Mouse (Mus musculus) cortical plate, adult 2 months (tissue): ENCODE measurements around the gene Prepl. TPM values are rescaled to one million over a fixed set of nuclear protein-coding genes. Genes with fewer than 3 reads are reported as not detected.

Experiments
- H3K27ac ChIP-seq: fragments of 200-500 bp; 2 replicates; pipeline ENCODE4 v1.5.1; 2012; ENCODE audit warnings: low read length, control low read depth, inconsistent platforms; ENCODE audit not compliant: insufficient read depth
- H3K4me1 ChIP-seq: fragments of 200-500 bp; 2 replicates; pipeline ENCODE4 v1.6.1; 2011; ENCODE audit warnings: low read length; ENCODE audit not compliant: control insufficient read depth, insufficient read depth
- H3K4me3 ChIP-seq: fragments of 200-500 bp; 2 replicates; pipeline ENCODE4 v1.5.1; 2011; ENCODE audit warnings: mild to moderate bottlenecking, low read length, control low read depth; ENCODE audit not compliant: insufficient read depth
- CTCF ChIP-seq: fragments of 200-500 bp; IDR thresholded peaks from 2 replicates; pipeline ENCODE4 v1.5.1; 2011; ENCODE audit warnings: mild to moderate bottlenecking, control low read depth, low read length; ENCODE audit not compliant: insufficient read depth; ENCODE audit errors: extremely low read depth
- POLR2A ChIP-seq: fragments of 200-500 bp; IDR thresholded peaks from 2 replicates; pipeline ENCODE4 v1.6.1; 2011; ENCODE audit warnings: mild to moderate bottlenecking, low read length, control low read depth; ENCODE audit not compliant: insufficient read depth; ENCODE audit errors: extremely low read depth
- polyA plus RNA-seq: library from polyadenylated mRNA; depleted of rRNA; stranded (reverse); fragments of >200 nt; gene quantifications from 2 replicates; pipeline ENCODE4 v1.2.3, GENCODE M21; 2012

Prepl gene
- polyA plus RNA-seq, 1 experiment = 259 TPM

DNA sequence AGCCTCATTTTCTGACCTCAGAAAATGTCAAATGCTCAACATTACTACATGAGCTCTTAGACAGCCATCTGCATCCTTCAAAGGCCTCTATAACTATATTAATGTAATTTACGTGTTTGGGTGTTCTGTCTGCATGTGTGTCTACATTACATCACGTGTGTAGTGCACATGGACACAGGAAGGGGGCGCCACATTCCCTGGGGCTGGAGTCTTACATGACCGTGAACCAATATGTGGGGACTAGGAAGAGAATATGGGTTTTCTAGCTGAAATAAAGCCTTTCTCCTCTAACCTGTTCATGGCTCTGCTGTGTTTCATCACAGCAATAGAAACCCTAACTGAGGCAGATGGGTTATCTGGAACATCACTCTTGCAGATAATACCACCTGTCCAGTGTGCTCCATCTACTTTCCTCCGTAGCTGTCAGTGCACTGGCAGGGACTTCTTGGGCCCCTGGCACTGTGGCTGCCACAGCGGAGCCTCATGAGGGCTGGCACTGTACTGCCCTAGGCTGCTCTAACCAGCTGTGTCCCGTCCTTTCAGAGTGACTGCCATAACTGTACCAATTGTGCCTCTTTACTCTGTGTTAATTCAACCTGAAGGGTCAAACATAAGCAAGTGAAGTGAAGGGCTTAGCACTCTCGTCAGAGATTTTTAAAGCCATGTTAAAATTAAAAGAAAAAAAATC, 18.8 kb downstream of the Prepl start:
- TF ChIP-seq POLR2A (no peak), CTCF (peak; percentile 33; the same call in 1 of the 2 replicates)
- no peak overlapping the region for H3K4me3 ChIP-seq
- no peak overlapping the region for H3K27ac ChIP-seq
- H3K4me1 ChIP-seq = peaks cover 7% of the 10 kb centered on the region

DNA sequence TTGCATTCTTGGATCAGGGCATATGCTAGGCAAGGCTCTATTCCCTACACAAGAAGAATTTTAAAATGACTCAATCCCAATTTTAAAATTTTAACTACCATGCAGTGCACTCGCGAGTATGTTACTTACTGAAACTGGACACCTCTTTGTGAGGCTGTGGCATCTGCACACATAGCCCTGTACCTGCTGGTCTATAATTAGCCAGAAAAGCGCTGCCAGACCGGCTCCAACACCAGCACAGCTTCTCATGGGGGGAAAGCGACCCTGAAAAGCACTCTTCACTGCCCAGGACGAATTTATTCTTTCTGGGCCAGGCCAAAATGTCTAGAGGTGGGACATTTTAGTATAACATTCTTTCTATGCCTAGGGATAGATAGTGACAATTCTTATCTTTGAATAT, 19.4 kb downstream of the Prepl start:
- Histone ChIP-seq H3K4me3 (no peak overlapping the region), H3K4me1 (peaks cover 7% of the 10 kb centered on the region), H3K27ac (no peak overlapping the region)
- TF ChIP-seq CTCF (no peak), POLR2A (no peak)

DNA sequence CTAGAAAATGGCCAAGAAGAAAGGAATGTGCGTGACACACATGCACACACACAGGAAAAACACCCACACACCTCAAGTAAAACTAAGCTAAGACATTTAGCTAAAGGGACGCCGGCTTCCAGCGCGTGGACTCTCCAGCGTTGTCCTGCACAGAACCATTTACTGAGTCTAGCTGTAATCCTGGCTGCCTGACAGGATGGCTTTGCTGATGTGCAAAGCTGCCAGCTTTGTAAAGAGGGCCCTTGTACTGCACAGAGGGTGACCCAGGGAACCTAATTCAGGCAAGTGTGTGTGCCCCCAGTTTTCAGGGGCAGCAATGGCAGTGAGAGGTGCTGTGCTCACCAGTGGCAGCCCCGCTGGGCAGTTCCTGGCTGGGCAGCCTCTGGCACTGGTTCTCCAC, 22.7 kb downstream of the Prepl start:
- Histone ChIP-seq H3K27ac (no peak overlapping the region), H3K4me1 (peaks cover 2% of the 10 kb centered on the region; the same call in 1 of the 2 replicates), H3K4me3 (no peak overlapping the region)
- TF ChIP-seq CTCF (no peak), POLR2A (no peak)

DNA sequence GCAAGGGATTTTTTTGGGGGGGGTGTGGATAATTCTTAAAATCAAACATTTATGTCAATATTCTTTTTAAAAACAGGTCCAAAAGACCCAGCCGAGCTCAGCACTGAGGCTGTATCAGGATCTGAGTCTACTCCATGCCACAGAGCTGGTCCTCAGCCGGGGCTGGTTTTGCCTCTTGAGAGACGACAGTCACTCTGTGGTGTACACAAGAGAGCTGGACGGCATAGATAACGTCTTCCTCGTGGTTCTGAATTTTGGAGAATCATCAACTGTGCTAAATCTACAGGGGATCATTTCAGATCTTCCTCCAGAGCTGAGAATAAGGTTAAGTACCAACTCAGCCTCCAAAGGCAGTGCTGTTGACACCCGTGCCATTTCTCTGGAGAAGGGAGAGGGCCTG, 26.5 kb downstream of the Prepl start:
- no peak for TF ChIP-seq POLR2A
- no peak for TF ChIP-seq CTCF
- no peak overlapping the region for H3K27ac ChIP-seq
- no peak overlapping the region for H3K4me3 ChIP-seq
- H3K4me1 ChIP-seq = peaks cover 2% of the 10 kb centered on the region; the same call in 1 of the 2 replicates

DNA sequence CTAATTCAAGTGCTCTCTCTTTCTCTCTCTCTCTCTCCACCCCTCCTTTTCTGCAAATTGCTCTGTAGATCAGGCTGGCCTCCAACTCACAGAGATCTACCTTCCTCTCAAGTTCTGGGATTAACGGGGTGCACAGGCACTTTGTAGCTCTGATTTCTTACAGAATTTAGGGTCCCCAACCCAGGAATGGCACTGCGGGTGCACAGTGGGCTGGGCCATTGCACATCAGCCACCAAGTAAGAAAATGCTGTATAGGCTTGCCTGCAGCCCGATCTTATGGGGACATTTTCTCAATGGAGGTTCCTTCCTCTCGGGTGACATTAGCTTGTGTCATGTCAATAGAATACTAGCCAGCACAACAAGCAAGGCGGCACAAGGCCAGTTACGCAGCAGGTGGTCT, 30.9 kb downstream of the Prepl start:
- TF ChIP-seq POLR2A (no peak), CTCF (no peak)
- H3K4me1 ChIP-seq = no peaks in the 10 kb centered on the region
- no peak overlapping the region for H3K27ac ChIP-seq
- no peak overlapping the region for H3K4me3 ChIP-seq

DNA sequence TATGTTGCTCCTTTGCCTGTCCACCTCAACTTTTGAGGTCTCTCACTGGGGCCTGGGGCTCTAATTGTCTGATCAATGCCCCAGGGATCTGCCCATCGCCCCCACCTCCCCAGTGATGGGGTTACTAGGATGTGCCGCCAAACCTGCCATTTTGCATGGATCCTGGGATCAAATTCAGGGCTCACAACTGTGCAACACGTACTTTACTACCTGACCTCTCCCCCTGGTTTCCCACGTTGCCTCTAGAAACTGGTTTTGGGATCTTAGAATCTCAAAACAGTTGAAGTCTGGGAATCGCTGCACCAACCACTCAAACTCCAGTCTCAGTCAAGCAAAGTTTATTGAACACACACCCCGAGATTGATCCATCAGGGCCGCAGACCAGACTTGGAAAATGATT, 31.8 kb downstream of the Prepl start:
- TF ChIP-seq CTCF = no peak
- no peak for TF ChIP-seq POLR2A
- no peaks in the 10 kb centered on the region for H3K4me1 ChIP-seq
- H3K27ac ChIP-seq = no peak overlapping the region
- H3K4me3 ChIP-seq = no peak overlapping the region

DNA sequence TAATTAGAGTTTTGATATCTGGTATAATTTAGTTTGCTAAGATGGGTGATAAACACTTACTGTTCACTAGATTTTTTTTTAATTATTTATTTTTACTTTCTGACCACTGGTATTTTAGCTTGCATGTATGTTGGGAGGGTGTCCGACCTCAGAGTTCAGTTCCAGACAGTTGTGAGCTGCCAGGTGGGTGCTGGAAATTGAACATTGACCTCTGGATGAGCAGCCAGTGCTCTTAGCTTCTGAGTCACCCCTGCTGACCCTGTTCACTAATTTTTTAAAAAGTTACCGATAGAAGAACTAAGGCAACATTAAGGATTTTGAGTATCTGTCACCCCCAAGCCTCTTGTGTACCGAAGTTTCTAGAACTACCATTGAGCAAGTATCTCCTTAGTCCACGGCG, 41.7 kb downstream of the Prepl start:
- TF ChIP-seq CTCF (no peak), POLR2A (no peak)
- H3K4me1 ChIP-seq = no peaks in the 10 kb centered on the region
- no peak overlapping the region for H3K4me3 ChIP-seq
- no peak overlapping the region for H3K27ac ChIP-seq

DNA sequence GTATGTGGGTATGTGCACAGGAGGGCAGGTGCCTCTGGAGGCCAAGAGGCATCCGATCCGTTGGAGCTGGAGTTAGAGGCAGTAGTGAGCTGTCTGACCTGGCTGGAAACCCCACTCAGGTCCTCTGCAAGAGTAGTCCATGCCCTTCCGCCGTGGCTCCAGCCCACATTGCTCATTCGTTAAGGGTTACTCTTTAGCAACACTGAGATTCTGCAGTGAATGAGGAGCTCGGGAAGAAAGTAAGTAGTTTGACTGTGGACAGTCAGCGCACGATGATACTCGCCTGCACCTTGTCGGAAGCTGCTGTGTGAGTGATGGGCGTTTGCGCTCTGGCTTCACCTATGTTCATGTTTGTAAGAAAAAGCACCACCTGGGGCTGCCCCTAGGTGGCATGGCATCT, 44.9 kb downstream of the Prepl start:
- TF ChIP-seq CTCF (no peak), POLR2A (no peak)
- Histone ChIP-seq H3K4me3 (no peak overlapping the region), H3K4me1 (no peaks in the 10 kb centered on the region), H3K27ac (no peak overlapping the region)

DNA sequence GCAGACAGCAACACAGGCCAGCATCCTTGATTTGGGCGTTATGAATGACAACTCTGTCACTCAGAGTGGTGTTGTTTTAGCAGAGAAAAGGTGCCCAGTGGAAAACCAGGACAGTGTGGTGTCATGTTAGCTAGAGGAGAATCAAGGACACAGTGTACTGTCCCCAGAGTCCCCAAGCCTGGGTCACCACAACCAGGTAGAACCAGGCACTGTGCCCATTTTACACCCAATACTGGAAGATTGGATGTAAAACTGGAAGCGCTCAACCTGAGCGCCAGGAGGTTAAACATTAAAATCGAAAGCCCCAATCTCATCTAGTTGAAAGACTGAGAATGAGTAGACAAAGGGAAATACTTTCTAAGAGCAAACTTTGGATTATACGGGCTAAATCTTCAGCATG, 45.6 kb downstream of the Prepl start:
- Histone ChIP-seq H3K27ac (no peak overlapping the region), H3K4me1 (no peaks in the 10 kb centered on the region), H3K4me3 (no peak overlapping the region)
- TF ChIP-seq POLR2A (no peak), CTCF (no peak)

DNA sequence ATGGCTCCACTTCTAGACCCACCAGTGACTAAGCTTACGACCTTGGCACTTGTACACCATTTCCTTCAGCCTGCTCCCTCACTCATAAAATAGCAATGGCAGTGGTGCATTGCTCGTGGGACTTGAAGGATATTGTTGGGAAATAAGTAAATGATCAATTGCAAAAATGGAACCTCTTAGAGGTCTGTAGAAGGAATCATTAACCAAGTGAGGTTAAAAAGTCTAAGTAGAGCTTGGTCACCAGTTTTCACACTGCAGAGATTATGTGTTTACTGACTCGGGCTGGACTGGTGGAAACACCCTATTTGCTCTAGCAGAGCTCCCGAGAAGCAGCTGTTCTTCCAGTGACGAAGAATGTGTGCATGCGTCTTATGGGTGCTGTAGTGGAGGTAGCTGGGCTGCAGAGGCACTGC, 46.6 kb downstream of the Prepl start:
- H3K4me1 ChIP-seq = no peaks in the 10 kb centered on the region
- H3K4me3 ChIP-seq = no peak overlapping the region
- TF ChIP-seq CTCF = no peak
- no peak for TF ChIP-seq POLR2A
- H3K27ac ChIP-seq = no peak overlapping the region

DNA sequence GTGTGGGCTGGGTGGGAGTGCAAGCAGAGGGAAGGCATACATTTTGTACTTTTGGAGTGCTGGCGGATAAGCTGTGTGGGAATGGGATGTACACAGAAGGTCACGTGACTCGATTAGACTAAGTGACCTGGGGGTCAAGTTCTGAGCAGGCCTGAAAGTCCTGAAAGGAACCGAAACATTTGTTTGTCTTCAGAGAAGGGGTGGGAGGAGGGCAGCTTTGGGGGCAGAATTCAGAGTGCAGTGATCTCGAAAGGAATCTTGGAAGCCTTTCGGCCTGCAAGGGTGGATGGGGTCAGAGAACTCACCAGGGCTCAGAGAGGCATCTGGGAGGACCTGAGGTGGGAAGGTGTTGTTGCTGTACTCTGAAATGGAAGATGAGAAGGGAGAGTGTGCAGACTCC, 47.6 kb downstream of the Prepl start:
- Histone ChIP-seq H3K27ac (no peak overlapping the region), H3K4me1 (no peaks in the 10 kb centered on the region), H3K4me3 (no peak overlapping the region)
- TF ChIP-seq CTCF = no peak
- no peak for TF ChIP-seq POLR2A

DNA sequence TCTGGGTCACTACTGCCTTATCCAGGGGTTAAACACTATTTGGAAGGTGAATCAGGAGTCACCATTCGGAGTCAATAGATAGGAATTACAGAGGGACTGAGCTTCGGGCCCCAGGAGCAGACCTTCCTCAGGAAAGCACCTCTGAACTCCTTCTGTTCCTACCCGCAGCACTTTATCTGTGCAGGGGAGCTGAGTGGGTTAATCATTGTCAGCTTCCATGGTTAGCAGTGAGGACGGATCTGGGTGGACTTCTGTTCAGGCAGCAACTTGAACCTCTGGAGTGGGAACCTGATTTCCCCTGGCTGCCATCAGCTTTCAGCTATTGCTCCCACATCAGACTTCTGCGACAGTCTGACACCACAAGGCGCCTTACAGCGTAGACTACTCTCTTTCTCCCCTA, 49.1 kb downstream of the Prepl start:
- Histone ChIP-seq H3K4me3 (no peak overlapping the region), H3K4me1 (no peaks in the 10 kb centered on the region), H3K27ac (no peak overlapping the region)
- no peak for TF ChIP-seq CTCF
- TF ChIP-seq POLR2A = no peak
